Mouse (Mus musculus) layer of hippocampus, postnatal 14 days (tissue): ENCODE measurements around the gene Ifitm2. TPM values are rescaled to one million over a fixed set of nuclear protein-coding genes. Genes with fewer than 3 reads are reported as not detected.
A peak's percentile ranks its signal among the peaks of the same experiment; 100 is the strongest.

Experiments used
- DNase-seq, 2 experiments: peaks; one replicate each; pipeline ENCODE4 v3.0.0; 2021 to 2022; ENCODE audit warnings: low spot score in 2 of 2, mixed read lengths in 1 of 2
- total RNA-seq, 2 experiments: library from RNA; stranded (reverse); gene quantifications; 2 replicates each; pipeline ENCODE4 v1.2.3; 2021

Gene Ifitm2
- total RNA-seq, 2 experiments from 2014 or later = 15.1 to 20.8 TPM

- no peak for DNase-seq
These were observed 10.5 kb downstream of the Ifitm2 start for GRCm38 (mm10) chr7:140945247-140945646.

- DNase-seq = no peak
These were observed 11.6 kb downstream of the Ifitm2 start for GRCm38 (mm10) chr7:140944236-140944635.

GRCm38 (mm10) chr7:140943356-140943755, 12.4 kb downstream of the Ifitm2 start:
- no peak for DNase-seq

DNA sequence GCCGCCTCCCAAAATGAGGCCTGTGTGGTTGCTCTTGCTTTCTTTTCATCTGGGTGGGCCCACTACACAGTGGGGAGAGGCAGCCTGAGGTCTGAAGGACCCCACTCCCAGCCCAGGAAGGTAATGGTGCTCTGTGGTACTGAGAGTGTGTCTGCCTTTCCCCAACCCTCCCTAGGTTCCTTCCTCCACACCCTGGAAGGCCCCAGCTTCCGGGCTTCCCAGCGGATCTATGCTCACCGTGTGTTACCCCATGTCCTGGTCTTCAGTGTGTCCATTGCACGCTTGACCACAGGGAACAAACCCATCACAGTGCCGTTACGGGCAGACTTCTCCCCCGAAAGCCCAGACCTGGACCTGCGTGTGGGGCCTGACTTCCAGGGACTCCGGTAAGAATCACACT, 13.0 kb downstream of the Ifitm2 start:
- DNase-seq = no peak

- DNase-seq = no peak
These were observed 13.4 kb downstream of the Ifitm2 start for GRCm38 (mm10) chr7:140942341-140942740.

DNA sequence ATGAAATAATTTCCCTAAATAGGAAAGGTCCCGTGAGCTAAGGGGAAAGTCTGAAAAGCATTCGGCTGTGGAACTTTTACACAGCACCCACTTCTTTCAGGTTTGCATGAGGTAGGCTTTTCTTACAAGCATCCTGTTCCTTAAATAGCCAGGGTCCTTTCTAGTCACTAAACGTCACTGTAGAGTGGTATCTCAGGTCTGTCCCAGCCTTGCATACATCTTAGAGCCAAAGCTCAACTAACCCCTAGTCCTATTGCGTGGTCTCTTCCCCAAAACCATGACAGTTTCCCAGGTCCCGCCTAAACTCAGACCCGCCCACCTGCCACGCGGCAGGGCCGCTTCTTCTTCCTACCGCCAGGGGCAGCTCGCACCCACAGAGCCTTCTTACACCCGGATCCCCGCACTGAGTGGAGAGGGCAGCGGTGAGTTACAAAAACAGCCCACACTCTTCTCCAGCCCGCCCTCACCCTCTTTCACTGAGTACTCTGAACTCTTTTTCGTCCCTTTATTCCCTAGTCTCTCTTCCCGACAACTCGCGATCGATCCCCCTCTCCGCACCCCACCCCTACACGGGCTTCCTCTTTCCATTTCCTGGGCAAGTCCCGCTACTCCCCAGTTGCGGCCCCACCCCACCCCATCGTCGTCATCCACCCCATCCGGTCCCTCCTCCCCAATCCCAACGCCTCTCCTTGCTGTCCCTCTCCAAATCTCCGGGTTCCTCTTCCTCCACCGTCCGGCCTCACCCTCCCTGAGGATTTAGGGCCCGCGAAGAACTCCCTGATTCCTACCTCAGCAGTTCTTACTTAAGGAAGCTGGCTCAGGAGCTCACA, 14.3 kb downstream of the Ifitm2 start, which contains the start of gene Pgghg:
TSS of gene Pgghg (plus strand) at position 170 of the 830 bp plus-strand sequence.
- peak; percentile 47 to 49 for DNase-seq

DNA sequence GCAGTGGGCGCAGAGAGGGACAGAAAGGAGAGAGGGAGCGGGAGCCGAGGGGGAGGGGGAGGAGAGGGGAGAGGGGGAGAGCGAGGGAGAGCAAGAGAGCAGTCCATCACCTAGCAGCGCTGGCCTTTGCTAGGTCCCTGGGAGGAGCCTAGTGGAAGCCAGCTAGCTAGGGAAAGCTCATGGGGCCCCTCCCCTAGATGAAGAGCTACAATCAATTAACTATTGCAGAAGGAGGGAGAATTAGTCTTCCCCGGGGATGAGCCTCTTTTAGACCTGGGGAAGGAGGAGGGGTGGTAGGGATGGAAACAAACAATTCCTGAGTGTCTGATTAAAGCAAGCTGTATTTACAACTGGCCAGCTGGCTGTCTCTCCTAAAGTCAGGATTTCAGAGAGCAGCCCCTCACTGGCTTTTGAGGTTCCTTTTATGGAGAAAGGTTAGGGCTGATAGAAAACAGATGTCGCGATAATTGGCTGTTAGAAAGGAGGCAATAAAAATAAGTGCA, 16.1 kb downstream of the Ifitm2 start:
- no peak for DNase-seq

DNA sequence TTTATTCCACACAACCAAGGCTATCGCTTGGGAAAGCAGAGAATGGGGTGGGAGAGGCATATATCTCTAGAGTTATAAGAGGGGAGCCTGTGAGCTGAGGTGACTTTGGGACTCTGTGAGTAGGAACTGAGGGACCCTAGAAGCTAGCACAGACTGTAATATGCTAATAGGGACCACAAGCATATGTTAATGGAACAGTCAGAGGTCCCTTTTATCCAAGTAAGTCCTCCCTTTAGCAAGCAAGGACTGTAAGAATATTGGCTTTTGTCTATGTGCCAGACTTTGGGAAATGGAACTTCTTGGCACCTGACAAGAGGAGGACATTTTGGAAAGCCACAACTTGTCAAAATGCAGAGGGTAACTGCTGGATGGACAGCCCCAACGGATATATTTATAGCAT, 16.9 kb downstream of the Ifitm2 start:
- no peak for DNase-seq

- no peak for DNase-seq
These were observed 17.4 kb downstream of the Ifitm2 start for GRCm38 (mm10) chr7:140938436-140938835.

DNA sequence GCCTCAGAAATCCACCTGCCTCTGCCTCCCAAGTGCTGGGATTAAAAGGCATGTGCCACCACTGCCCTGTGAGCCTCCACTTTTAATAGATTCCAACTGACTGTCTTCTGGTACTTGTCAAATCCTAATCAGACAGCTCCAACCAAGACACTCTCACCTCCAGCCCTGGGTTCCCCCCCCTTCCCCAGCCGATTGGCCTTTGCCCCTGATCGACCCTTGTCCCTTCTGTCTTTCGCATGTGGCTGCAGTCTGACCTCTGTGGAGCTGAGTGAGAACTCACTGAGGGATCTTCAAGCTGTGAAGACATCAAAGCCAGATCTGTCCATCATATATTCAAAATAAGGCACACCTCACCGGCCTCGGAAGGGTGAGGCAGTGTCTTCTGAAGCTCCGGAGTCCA, 28.6 kb downstream of the Ifitm2 start:
- no peak for DNase-seq

- DNase-seq = no peak
These were observed 32.6 kb downstream of the Ifitm2 start for GRCm38 (mm10) chr7:140923070-140923775.

DNA sequence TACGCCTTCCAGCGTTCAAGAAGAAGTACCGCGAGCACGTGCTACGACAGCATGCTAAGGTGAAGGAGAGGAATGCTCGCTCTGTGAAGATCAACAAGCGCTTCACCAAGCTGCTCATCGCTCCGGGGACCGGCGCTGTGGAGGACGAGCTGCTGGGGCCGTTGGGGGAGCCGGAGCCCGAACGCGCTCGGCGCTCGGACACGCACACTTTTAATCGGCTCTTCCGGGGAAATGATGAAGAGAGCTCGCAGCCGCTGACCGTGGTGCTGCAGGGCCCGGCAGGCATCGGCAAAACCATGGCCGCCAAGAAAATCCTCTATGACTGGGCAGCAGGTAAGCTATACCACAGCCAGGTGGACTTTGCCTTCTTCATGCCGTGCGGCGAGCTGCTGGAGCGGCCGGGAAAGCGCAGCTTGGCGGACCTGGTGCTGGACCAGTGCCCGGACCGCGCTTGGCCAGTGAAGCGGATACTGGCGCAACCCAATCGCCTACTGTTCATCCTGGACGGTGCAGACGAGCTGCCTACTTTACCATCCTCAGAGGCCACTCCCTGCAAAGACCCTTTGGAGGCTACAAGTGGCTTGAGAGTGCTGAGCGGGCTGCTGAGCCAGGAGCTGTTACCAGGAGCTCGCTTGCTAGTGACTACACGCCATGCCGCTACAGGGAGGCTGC, 33.3 kb downstream of the Ifitm2 start:
- peak in 1 of 2 experiments; percentile 28 for DNase-seq

DNA sequence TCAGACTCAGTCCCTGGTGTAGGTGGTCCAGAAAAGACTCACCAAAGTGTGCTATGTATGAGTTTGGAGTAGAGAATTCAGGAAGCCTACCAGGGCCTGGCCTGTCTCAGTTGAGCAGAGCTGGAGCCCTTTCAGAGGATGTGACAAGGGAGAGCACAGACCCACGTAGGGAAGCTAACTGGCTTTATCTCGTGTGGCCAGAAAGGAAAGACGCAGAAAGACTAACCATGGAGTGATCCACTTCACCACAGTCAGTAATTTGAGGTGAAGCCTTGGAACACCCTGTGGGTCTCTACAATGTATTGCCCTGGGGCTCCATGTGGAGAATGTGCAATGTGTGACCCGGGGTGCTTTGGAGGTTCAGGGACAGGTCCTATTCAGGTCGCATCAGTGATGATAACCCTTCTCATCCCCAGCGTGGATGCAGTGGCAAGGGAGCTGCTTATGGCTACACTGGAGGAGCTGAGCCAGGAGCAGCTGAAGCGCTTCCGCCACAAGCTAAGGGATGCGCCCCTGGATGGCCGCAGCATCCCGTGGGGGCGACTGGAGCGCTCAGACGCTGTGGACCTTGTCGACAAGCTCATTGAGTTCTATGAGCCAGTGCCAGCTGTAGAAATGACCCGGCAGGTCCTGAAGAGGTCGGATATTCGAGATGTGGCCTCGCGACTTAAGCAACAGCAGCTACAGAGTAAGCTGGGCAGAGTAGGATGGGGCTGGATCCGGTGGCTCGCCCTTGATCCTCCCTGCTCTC, 34.4 kb downstream of the Ifitm2 start:
- no peak for DNase-seq

GRCm38 (mm10) chr7:140920418-140921029, 35.3 kb downstream of the Ifitm2 start, which contains the start of gene Nlrp6:
TSS of gene Nlrp6 (plus strand) at chr7:140920902.
- DNase-seq = no peak

GRCm38 (mm10) chr7:140919911-140920310, 35.9 kb downstream of the Ifitm2 start:
- no peak for DNase-seq

GRCm38 (mm10) chr7:140914031-140914690, 41.6 kb downstream of the Ifitm2 start:
- no peak for DNase-seq

DNA sequence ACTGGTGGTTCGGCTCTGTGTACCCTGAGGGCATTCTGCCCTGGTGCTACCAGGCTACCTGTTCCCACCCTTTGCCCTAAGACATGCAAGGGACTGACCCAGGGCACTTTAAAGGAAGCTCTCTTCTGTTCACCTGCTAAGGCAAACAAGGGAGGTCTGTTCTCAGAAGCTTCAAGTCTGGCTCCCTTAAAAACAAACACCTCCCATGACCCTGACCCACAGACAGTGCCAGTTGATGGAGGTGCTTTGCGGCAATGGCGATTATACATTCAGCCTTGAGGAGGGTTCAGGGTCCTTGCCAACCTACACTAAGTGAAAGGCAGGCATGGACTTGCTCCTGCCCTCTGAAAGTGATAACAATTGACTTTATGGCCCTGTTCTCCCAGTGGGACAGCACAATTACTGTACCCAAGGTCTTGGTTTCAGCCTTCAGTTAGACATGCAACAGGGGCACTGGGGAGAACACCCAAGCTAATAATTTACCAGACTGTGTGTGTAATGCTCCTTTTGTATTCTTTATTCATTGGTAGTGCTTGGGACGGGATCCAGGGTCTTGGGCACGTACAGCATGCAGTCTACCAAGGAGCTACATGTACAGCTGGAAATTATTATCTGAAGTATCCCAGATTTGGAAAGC, 42.8 kb downstream of the Ifitm2 start:
- DNase-seq = no peak

GRCm38 (mm10) chr7:140912293-140912692, 43.5 kb downstream of the Ifitm2 start:
- no peak for DNase-seq

DNA sequence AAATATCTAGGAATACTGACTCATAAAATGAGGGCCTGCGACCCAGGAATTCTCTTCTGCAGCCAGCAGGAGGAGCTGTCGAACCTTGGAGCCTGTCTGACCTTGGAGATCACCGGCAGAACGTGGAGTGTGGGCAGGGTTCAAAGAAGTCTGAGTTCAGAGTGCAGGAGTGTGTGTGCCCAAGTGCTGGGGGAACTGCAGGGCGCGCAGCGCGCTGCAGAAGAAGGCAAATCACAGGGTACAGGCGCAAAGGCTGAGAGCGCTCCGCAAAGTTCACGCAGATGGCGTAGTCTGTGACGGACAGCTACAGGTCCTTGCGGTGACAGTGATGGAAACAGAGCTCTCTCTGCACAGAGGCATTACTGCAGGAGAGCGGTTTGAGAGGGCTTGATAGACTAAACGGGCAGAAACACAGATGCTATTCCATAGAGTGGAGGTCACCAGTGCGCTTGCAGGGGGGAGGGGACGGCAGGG, 47.1 kb downstream of the Ifitm2 start:
- peak; percentile 71 to 72 for DNase-seq
